Mouse (Mus musculus) liver, adult 2 months (tissue): Measurements from ENCODE around the gene Fgfr2. TPM values are rescaled to one million over a fixed set of nuclear protein-coding genes. Genes with fewer than 3 reads are reported as not detected.

Experiments
- DNase-seq: peaks from one replicate; pipeline ENCODE4 v3.0.0-alpha.2; 2011; ENCODE audit warnings: low read depth, low spot score; ENCODE audit errors: extremely low read depth
- H3K27ac ChIP-seq: fragments of 200-500 bp; replicated peaks from 2 replicates; pipeline ENCODE4 v1.5.1; 2012; ENCODE audit warnings: low read depth, mild to moderate bottlenecking, control low read depth, inconsistent platforms, low read length; ENCODE audit not compliant: insufficient read depth
- H3K27me3 ChIP-seq: fragments of 200-500 bp; 2 replicates; pipeline ENCODE4 v1.6.1; 2012; ENCODE audit warnings: mild to moderate bottlenecking, moderate library complexity, low read length, inconsistent platforms; ENCODE audit not compliant: control insufficient read depth, insufficient read depth
- H3K36me3 ChIP-seq: fragments of 200-500 bp; 2 replicates; pipeline ENCODE4 v1.6.1; 2012; ENCODE audit warnings: low read length, inconsistent platforms; ENCODE audit not compliant: control insufficient read depth, insufficient read depth
- H3K4me1 ChIP-seq: fragments of 200-500 bp; 2 replicates; pipeline ENCODE4 v1.6.1; 2011; ENCODE audit warnings: low read length; ENCODE audit not compliant: control insufficient read depth, insufficient read depth
- H3K4me3 ChIP-seq: fragments of 200-500 bp; 2 replicates; pipeline ENCODE4 v1.5.1; 2011; ENCODE audit warnings: low read depth, mild to moderate bottlenecking, control low read depth, low read length, moderate library complexity; ENCODE audit not compliant: insufficient read depth
- H3K79me2 ChIP-seq: fragments of 200-500 bp; 2 replicates; pipeline ENCODE4 v1.6.1; 2012; ENCODE audit warnings: inconsistent platforms, mild to moderate bottlenecking, low read length, moderate library complexity; ENCODE audit not compliant: control insufficient read depth, insufficient read depth
- H3K9ac ChIP-seq: fragments of 200-500 bp; 2 replicates; pipeline ENCODE4 v1.6.1; 2012; ENCODE audit warnings: low read depth, mild to moderate bottlenecking, control low read depth, inconsistent platforms, low read length
- CTCF ChIP-seq: fragments of 200-500 bp; IDR thresholded peaks from 2 replicates; pipeline ENCODE4 v1.5.1; 2011; ENCODE audit warnings: low read depth, low read length, control low read depth
- POLR2A ChIP-seq: fragments of 200-500 bp; IDR thresholded peaks from 2 replicates; pipeline ENCODE4 v1.6.1; 2011; ENCODE audit warnings: low read length, control low read depth; ENCODE audit not compliant: insufficient read depth; ENCODE audit errors: extremely low read depth
- WGBS: fragments of 180-500 bp; shearing (Covaris S2); methylation state at CpG from one replicate; pipeline ENCODE4 v1.1.7; 2018; 5-methylcytosine and 5-hydroxymethylcytosine counted together
- polyA plus RNA-seq: library from polyadenylated mRNA; depleted of rRNA; stranded (reverse); fragments of >200 nt; gene quantifications from 2 replicates; pipeline ENCODE4 v1.2.3, GENCODE M21; 2012
- total RNA-seq: library from RNA; depleted of rRNA; stranded (reverse); fragments of >200 nt; gene quantifications from 2 replicates; pipeline ENCODE4 v1.2.3, GENCODE M21; 2014

Gene Fgfr2
- total and polyA plus RNA-seq, 2 experiments: 16.7 to 35.2 TPM

- H3K36me3 ChIP-seq: no peaks in the 10 kb centered on the region
- no peak for TF ChIP-seq CTCF
- no peak for TF ChIP-seq POLR2A
- H3K79me2 ChIP-seq: no peaks in the 10 kb centered on the region
- no peak for DNase-seq
- H3K4me1 ChIP-seq: peaks cover 13% of the 10 kb centered on the region
- no peak overlapping the region for H3K27ac ChIP-seq
- 68% methylated on average over 12 of the region's 12 CpGs for WGBS
- H3K27me3 ChIP-seq: peaks cover 9% of the 10 kb centered on the region
- H3K9ac ChIP-seq: no peak overlapping the region
- H3K4me3 ChIP-seq: no peak overlapping the region
These were observed 2138.0 kb downstream of the Fgfr2 start for GRCm38 (mm10) chr7:130985193-130985592.

DNA sequence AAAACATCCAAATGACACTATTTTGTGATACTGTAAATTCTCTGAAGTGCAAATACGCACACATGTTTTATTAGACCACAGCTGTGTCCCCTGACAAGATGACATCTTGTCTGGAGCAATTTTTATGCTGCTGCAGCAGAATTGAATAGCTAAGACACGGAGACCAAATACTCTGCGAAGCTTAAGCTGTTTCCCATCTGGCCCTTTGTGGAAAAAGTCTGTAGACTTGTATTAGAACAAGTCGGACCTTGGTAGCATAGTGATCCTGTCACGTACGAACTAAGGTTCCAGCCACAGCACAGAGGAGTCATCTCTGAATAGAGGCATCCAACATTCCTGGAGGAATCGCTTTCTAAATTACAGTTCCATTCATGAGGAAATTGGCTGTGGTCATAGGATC, 2138.9 kb downstream of the Fgfr2 start:
- TF ChIP-seq CTCF (no peak), POLR2A (no peak)
- H3K79me2 ChIP-seq: no peaks in the 10 kb centered on the region

GRCm38 (mm10) chr7:130982881-130983280, 2140.3 kb downstream of the Fgfr2 start:
- no peak for DNase-seq
- peaks cover 4% of the 10 kb centered on the region for H3K4me1 ChIP-seq
- no peak overlapping the region for H3K9ac ChIP-seq
- no peak overlapping the region for H3K4me3 ChIP-seq
- no peaks in the 10 kb centered on the region for H3K79me2 ChIP-seq
- WGBS: 80% methylated on average over 3 of the region's 3 CpGs
- H3K27me3 ChIP-seq: peaks cover 9% of the 10 kb centered on the region
- TF ChIP-seq POLR2A (no peak), CTCF (no peak)
- H3K36me3 ChIP-seq: no peaks in the 10 kb centered on the region
- no peak overlapping the region for H3K27ac ChIP-seq

More for the DNA sequence above, 2138.9 kb downstream of the Fgfr2 start:
- Histone ChIP-seq H3K27me3 (peaks cover 9% of the 10 kb centered on the region), H3K36me3 (no peaks in the 10 kb centered on the region), H3K4me1 (peaks cover 8% of the 10 kb centered on the region), H3K4me3 (no peak overlapping the region), H3K9ac (no peak overlapping the region), H3K27ac (no peak overlapping the region)
- no peak for DNase-seq
- WGBS: 94% methylated on average over 7 of the region's 7 CpGs

- DNase-seq: no peak
- H3K36me3 ChIP-seq: no peaks in the 10 kb centered on the region
- WGBS: 73% methylated on average over 4 of the region's 4 CpGs
- H3K4me1 ChIP-seq: peaks cover 4% of the 10 kb centered on the region
- no peak for TF ChIP-seq CTCF
- TF ChIP-seq POLR2A: no peak
- no peak overlapping the region for H3K4me3 ChIP-seq
- H3K27me3 ChIP-seq: peaks cover 9% of the 10 kb centered on the region
- no peaks in the 10 kb centered on the region for H3K79me2 ChIP-seq
- H3K27ac ChIP-seq: no peak overlapping the region
- H3K9ac ChIP-seq: no peak overlapping the region
These were observed 2140.8 kb downstream of the Fgfr2 start for GRCm38 (mm10) chr7:130982371-130982770.

DNA sequence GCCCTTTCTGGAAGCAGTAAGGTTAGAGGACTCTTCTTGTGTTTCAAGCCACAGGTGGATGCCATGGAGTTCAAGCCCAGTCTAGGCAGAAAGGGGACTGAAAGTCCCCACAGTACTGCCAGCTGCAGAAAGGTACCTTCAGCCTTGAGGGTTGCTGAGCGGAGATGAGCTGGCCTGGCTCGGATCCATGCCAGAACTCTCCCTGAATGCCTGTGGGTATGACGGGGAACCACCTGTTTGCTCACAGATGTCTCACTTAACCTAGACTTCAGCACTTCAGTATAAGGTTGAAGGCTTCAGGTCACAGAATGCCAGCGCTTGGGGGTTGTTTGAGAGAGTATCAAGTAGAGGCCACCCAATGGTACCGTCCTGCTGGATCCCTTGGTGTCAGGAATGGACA, 2143.0 kb downstream of the Fgfr2 start:
- Histone ChIP-seq H3K27ac (no peak overlapping the region), H3K79me2 (no peaks in the 10 kb centered on the region), H3K4me1 (no peaks in the 10 kb centered on the region; the same call in 1 of the 2 replicates), H3K27me3 (peaks cover 13% of the 10 kb centered on the region), H3K36me3 (no peaks in the 10 kb centered on the region), H3K9ac (no peak overlapping the region), H3K4me3 (no peak overlapping the region)
- no peak for DNase-seq
- WGBS: 89% methylated on average over 5 of the region's 5 CpGs
- TF ChIP-seq POLR2A: no peak
- TF ChIP-seq CTCF: no peak

GRCm38 (mm10) chr7:130978545-130978944, 2144.6 kb downstream of the Fgfr2 start:
- no peak for DNase-seq
- H3K4me3 ChIP-seq: no peak overlapping the region
- no peak overlapping the region for H3K9ac ChIP-seq
- H3K79me2 ChIP-seq: no peaks in the 10 kb centered on the region
- no peak overlapping the region for H3K27ac ChIP-seq
- H3K27me3 ChIP-seq: peaks cover 15% of the 10 kb centered on the region
- WGBS: 84% methylated on average over 1 of the region's 1 CpGs
- H3K4me1 ChIP-seq: no peaks in the 10 kb centered on the region
- no peaks in the 10 kb centered on the region for H3K36me3 ChIP-seq
- TF ChIP-seq CTCF: no peak
- TF ChIP-seq POLR2A: no peak
